In the genomic region with DNA sequence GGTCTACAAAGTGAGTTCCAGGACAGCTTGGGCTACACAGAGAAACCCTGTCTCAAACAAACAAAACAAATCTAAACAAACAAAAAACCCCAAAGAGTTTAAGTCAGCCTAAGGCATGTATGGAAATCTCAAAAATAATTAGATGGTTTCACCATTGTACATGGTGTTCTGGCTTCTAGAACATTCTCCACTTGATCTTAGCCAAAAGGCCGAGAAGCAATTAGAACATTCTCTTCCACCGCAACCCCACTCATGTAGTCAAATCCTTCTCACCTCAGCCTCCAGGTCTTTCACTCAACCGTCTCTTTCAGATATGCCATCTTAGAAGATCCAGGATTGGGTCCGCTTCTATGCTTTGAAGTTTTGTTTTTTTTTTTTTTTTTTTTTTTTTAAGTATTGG, we compare ENCODE assay signal across 34 mouse cellular contexts. TPM values are rescaled to one million over a fixed set of nuclear protein-coding genes. Genes with fewer than 3 reads are reported as not detected.
"Had no signal": no experiment of that assay in that cellular context is flagged by ENCODE, and none has a peak within 500 bp of the region (broad histone marks: within the 10 kb centered on the region; RNA-seq: fewer than 3 reads in every experiment).

No protein-coding gene starts in this region.

- H3K9me3 ChIP-seq: heart, embryonic 10.5 days; heart, embryonic 12.5 days; heart, embryonic 13.5 days; heart, embryonic 15.5 days; hindbrain, embryonic 10.5 days; hindbrain, embryonic 12.5 days; hindbrain, embryonic 13.5 days; hindbrain, embryonic 15.5 days; intestine, embryonic 15.5 days; kidney, embryonic 15.5 days had no signal

- ATAC-seq: hindbrain, embryonic 16.5 days; inflammation-experienced regulatory T-cells, adult 6 months; intestine, postnatal 0 days had no signal

- H3K4me2 ChIP-seq: heart, embryonic 11.5 days; heart, embryonic 12.5 days; heart, embryonic 13.5 days; heart, embryonic 15.5 days; hindbrain, embryonic 12.5 days; hindbrain, embryonic 13.5 days; hindbrain, embryonic 14.5 days; hindbrain, embryonic 15.5 days; intestine, embryonic 15.5 days; kidney, embryonic 15.5 days had no signal

- H3K36me3 ChIP-seq: heart, embryonic 10.5 days; heart, embryonic 12.5 days; heart, embryonic 13.5 days; heart, embryonic 15.5 days; hindbrain, embryonic 10.5 days; hindbrain, embryonic 12.5 days; hindbrain, embryonic 13.5 days; hindbrain, embryonic 15.5 days; intestine, embryonic 15.5 days; kidney, embryonic 15.5 days had no signal

- DNase-seq: heart, postnatal 10 days; heart, postnatal 14 days; heart, postnatal 36 days; heart, postnatal 4 days; kidney, adult 11 months; kidney, adult 18-20 months; kidney, adult 2 months; kidney, adult 8-10 months; kidney, adult 9 months; kidney, postnatal 10 days; kidney, postnatal 14 days; kidney, postnatal 25 days; kidney, postnatal 36 days; kidney, postnatal 4 days; layer of hippocampus, adult 9-11 months; layer of hippocampus, postnatal 36 days had no signal

- H3K4me3 ChIP-seq: heart, embryonic 10.5 days; heart, embryonic 12.5 days; heart, embryonic 13.5 days; heart, embryonic 15.5 days; hindbrain, embryonic 10.5 days; hindbrain, embryonic 12.5 days; hindbrain, embryonic 13.5 days; hindbrain, embryonic 15.5 days; intestine, embryonic 15.5 days; kidney, embryonic 15.5 days; layer of hippocampus, adult 2 months had no signal

- H3K27me3 ChIP-seq: heart, embryonic 13.5 days; heart, embryonic 15.5 days; hindbrain, embryonic 12.5 days; hindbrain, embryonic 13.5 days; hindbrain, embryonic 15.5 days; intestine, embryonic 15.5 days; kidney, embryonic 15.5 days had no signal

- H3K9ac ChIP-seq: heart, embryonic 12.5 days; heart, embryonic 13.5 days; heart, embryonic 15.5 days; hindbrain, embryonic 12.5 days; hindbrain, embryonic 13.5 days; hindbrain, embryonic 14.5 days; hindbrain, embryonic 15.5 days; intestine, embryonic 15.5 days; kidney, embryonic 15.5 days had no signal

- H3K27ac ChIP-seq: heart, embryonic 13.5 days; heart, embryonic 15.5 days; hindbrain, embryonic 13.5 days; hindbrain, embryonic 14.5 days; hindbrain, embryonic 15.5 days; hindbrain, postnatal 0 days; layer of hippocampus, adult 2 months had no signal

RNA-seq across cellular contexts. Expression of a gene that starts 13.8 kb away (rescaled TPM):
- polyA plus RNA-seq: inflammation-experienced regulatory T-cells, adult 6 months had no signal

RNA-seq across cellular contexts. Expression of a gene that starts 53.1 kb away (rescaled TPM):
- polyA plus RNA-seq: heart, postnatal 0 days; hindbrain, embryonic 13.5 days; hindbrain, embryonic 14.5 days; hindbrain, embryonic 16.5 days; hindbrain, postnatal 0 days; inflammation-experienced regulatory T-cells, adult 6 months had no signal
